Mouse (Mus musculus) adrenal gland, postnatal 4 days (tissue): Measurements from ENCODE around the gene Ankrd37. TPM values are rescaled to one million over a fixed set of nuclear protein-coding genes. Genes with fewer than 3 reads are reported as not detected.

Source experiments
- DNase-seq, 2 experiments: peaks; one replicate each; pipeline ENCODE4 v3.0.0; 2021 to 2022; ENCODE audit warnings: low spot score in 2 of 2, mixed read lengths in 2 of 2
- total RNA-seq, 2 experiments: library from RNA; stranded (reverse); gene quantifications; 2 replicates each; pipeline ENCODE4 v1.2.3; 2021

Ankrd37 gene
- total RNA-seq, 2 experiments from 2014 or later, result 2.3 TPM

- peak; percentile 91 to 92 for DNase-seq
Observed at GRCm38 (mm10) chr8:45975126-45975836, 30.2 kb downstream of the Ankrd37 start, which contains the start of the genes 1700029J07Rik and Ufsp2. Gene 1700029J07Rik (minus strand): TSS chr8:45975252. Gene Ufsp2 (plus strand): TSS chr8:45975528.

GRCm38 (mm10) chr8:45973988-45974505, 31.5 kb downstream of the Ankrd37 start:
- no peak for DNase-seq

- no peak for DNase-seq
Observed at GRCm38 (mm10) chr8:45970894-45971293, 34.6 kb downstream of the Ankrd37 start.

GRCm38 (mm10) chr8:45950622-45951021, 54.9 kb downstream of the Ankrd37 start:
- no peak for DNase-seq

Other genes with a start within 250 kb of the Ankrd37 start
- 10 to 100 TPM; 11.0 to 23.2 TPM for gene Pdlim3, start 120.2 kb downstream of the Ankrd37 start, total RNA-seq
- not detected for gene Ccdc110, start 71.1 kb downstream of the Ankrd37 start, total RNA-seq
- gene 1700029J07Rik, start 30.5 kb downstream of the Ankrd37 start, total RNA-seq, result 1 to 10 TPM; 3.6 to 3.9 TPM
- gene Ufsp2, start 30.2 kb downstream of the Ankrd37 start, total RNA-seq, result 10 to 100 TPM; 54.4 to 55.5 TPM
- gene Lrp2bp, start 6.4 kb downstream of the Ankrd37 start, total RNA-seq, result under 1 TPM; 0.28 to 0.51 TPM
- gene Cfap97, start 146.1 kb upstream of the Ankrd37 start, total RNA-seq, result 10 to 100 TPM; 24.4 to 26.8 TPM
- 10 to 100 TPM; 19.2 to 20.6 TPM for gene Snx25, start 146.5 kb upstream of the Ankrd37 start, total RNA-seq
- 100 to 1,000 TPM; 273 to 285 TPM for gene Slc25a4, start 205.6 kb upstream of the Ankrd37 start, total RNA-seq